Mouse (Mus musculus) heart, embryonic 15.5 days (tissue): ENCODE results near the gene Adrm1. TPM values are rescaled to one million over a fixed set of nuclear protein-coding genes. Genes with fewer than 3 reads are reported as not detected.

ENCODE experiments used
- ATAC-seq: fragments of 200-750 bp; cut with Nextera tagmentation; replicated peaks from 2 replicates; pipeline ENCODE4 v1.8.0; 2017; ENCODE audit warnings: low read depth, moderate TSS enrichment; ENCODE audit not compliant: insufficient number of reproducible peaks, insufficient read depth, low FRiP score
- H3K27ac ChIP-seq: fragments of 300-500 bp; sonication (generic); 2 replicates; pipeline ENCODE4 v1.5.1; 2015; ENCODE audit warnings: mild to moderate bottlenecking, inconsistent platforms
- H3K27me3 ChIP-seq: fragments of 300-500 bp; sonication (generic); 2 replicates; pipeline ENCODE4 v1.6.1; 2015; ENCODE audit warnings: inconsistent platforms
- H3K36me3 ChIP-seq: fragments of 300-500 bp; sonication (generic); 2 replicates; pipeline ENCODE4 v1.6.1; 2015; ENCODE audit warnings: mild to moderate bottlenecking, inconsistent platforms
- H3K4me1 ChIP-seq: fragments of 300-500 bp; sonication (generic); replicated peaks from 2 replicates; pipeline ENCODE4 v1.6.1; 2015; ENCODE audit warnings: inconsistent platforms
- H3K4me2 ChIP-seq: fragments of 300-500 bp; sonication (generic); 2 replicates; pipeline ENCODE4 v1.6.1; 2015; ENCODE audit warnings: inconsistent platforms, mild to moderate bottlenecking, moderate library complexity
- H3K4me3 ChIP-seq: fragments of 300-500 bp; sonication (generic); 2 replicates; pipeline ENCODE4 v1.5.1; 2015; ENCODE audit warnings: mild to moderate bottlenecking, inconsistent platforms
- H3K9ac ChIP-seq: fragments of 300-500 bp; sonication (generic); 2 replicates; pipeline ENCODE4 v1.6.1; 2015; ENCODE audit warnings: mild to moderate bottlenecking, inconsistent platforms
- H3K9me3 ChIP-seq: fragments of 300-500 bp; sonication (generic); replicated peaks from 2 replicates; pipeline ENCODE4 v1.6.1; 2016; ENCODE audit warnings: inconsistent platforms
- WGBS: fragments of 180-500 bp; shearing (Covaris S2); methylation state at CpG from one replicate; pipeline ENCODE4 v1.1.7; 2015; ENCODE audit warnings: mixed read lengths; 5-methylcytosine and 5-hydroxymethylcytosine counted together
- polyA plus RNA-seq: library from polyadenylated mRNA; unstranded; fragments of >200 nt; fragmentation: Nextera tagmentation; extraction: Ambion mirVana; gene quantifications from 2 replicates; pipeline ENCODE4 v1.2.1, GENCODE M21; 2015

Adrm1 gene
- polyA plus RNA-seq, 1 experiment from 2014 or later: 123 TPM

- no peak overlapping the region for H3K4me3 ChIP-seq
- H3K36me3 ChIP-seq: peaks cover 45% of the 10 kb centered on the region
- no peak overlapping the region for H3K4me2 ChIP-seq
- H3K9me3 ChIP-seq: no peaks in the 10 kb centered on the region
- no peaks in the 10 kb centered on the region for H3K27me3 ChIP-seq
- WGBS: 80% methylated on average over 6 of the region's 6 CpGs
- H3K9ac ChIP-seq: no peak overlapping the region
- no peak overlapping the region for H3K27ac ChIP-seq
- H3K4me1 ChIP-seq: no peaks in the 10 kb centered on the region
- no peak for ATAC-seq
These were observed 13.4 kb downstream of the Adrm1 start for GRCm38 (mm10) chr2:180184752-180185109.

GRCm38 (mm10) chr2:180185686-180186085 lies 14.4 kb downstream of the Adrm1 start:
- Histone ChIP-seq H3K36me3 (peaks cover 44% of the 10 kb centered on the region), H3K27me3 (no peaks in the 10 kb centered on the region)

GRCm38 (mm10) chr2:180187362-180187761 lies 16.1 kb downstream of the Adrm1 start:
- Histone ChIP-seq H3K4me3 (no peak overlapping the region), H3K9ac (no peak overlapping the region), H3K27me3 (no peaks in the 10 kb centered on the region), H3K9me3 (no peaks in the 10 kb centered on the region), H3K27ac (no peak overlapping the region), H3K4me2 (no peak overlapping the region), H3K4me1 (no peaks in the 10 kb centered on the region), H3K36me3 (peaks cover 34% of the 10 kb centered on the region)
- ATAC-seq: no peak
- 88% methylated on average over 11 of the region's 11 CpGs for WGBS

More at GRCm38 (mm10) chr2:180185686-180186085, 14.4 kb downstream of the Adrm1 start:
- ATAC-seq: no peak
- WGBS: 95% methylated on average over 14 of the region's 14 CpGs
- no peak overlapping the region for H3K9ac ChIP-seq
- no peak overlapping the region for H3K4me2 ChIP-seq
- no peaks in the 10 kb centered on the region for H3K4me1 ChIP-seq
- no peak overlapping the region for H3K4me3 ChIP-seq
- no peaks in the 10 kb centered on the region for H3K9me3 ChIP-seq
- no peak overlapping the region for H3K27ac ChIP-seq

GRCm38 (mm10) chr2:180196610-180197322 lies 25.5 kb downstream of the Adrm1 start:
- no peaks in the 10 kb centered on the region for H3K4me1 ChIP-seq
- no peak overlapping the region for H3K9ac ChIP-seq
- no peaks in the 10 kb centered on the region for H3K27me3 ChIP-seq
- peaks cover 35% of the 10 kb centered on the region for H3K36me3 ChIP-seq
- H3K4me3 ChIP-seq: no peak overlapping the region
- H3K9me3 ChIP-seq: no peaks in the 10 kb centered on the region
- H3K4me2 ChIP-seq: no peak overlapping the region
- WGBS: 67% methylated on average over 8 of the region's 12 CpGs
- H3K27ac ChIP-seq: no peak overlapping the region
- no peak for ATAC-seq

- Histone ChIP-seq H3K27me3 (no peaks in the 10 kb centered on the region), H3K36me3 (peaks cover 39% of the 10 kb centered on the region), H3K9me3 (no peaks in the 10 kb centered on the region), H3K4me1 (no peaks in the 10 kb centered on the region), H3K4me2 (no peak overlapping the region), H3K4me3 (no peak overlapping the region), H3K27ac (no peak overlapping the region), H3K9ac (no peak overlapping the region)
- no peak for ATAC-seq
- 80% methylated on average over 10 of the region's 10 CpGs for WGBS
These were observed 26.2 kb downstream of the Adrm1 start for GRCm38 (mm10) chr2:180197323-180198037.

- H3K9me3 ChIP-seq: no peaks in the 10 kb centered on the region
- H3K9ac ChIP-seq: no peak overlapping the region
- H3K4me2 ChIP-seq: no peak overlapping the region
- peaks cover 34% of the 10 kb centered on the region for H3K36me3 ChIP-seq
- WGBS: 90% methylated on average over 10 of the region's 10 CpGs
- H3K4me1 ChIP-seq: no peaks in the 10 kb centered on the region
- H3K27ac ChIP-seq: no peak overlapping the region
- no peaks in the 10 kb centered on the region for H3K27me3 ChIP-seq
- no peak for ATAC-seq
- H3K4me3 ChIP-seq: no peak overlapping the region
These were observed 27.5 kb downstream of the Adrm1 start for GRCm38 (mm10) chr2:180198782-180199181.

GRCm38 (mm10) chr2:180200681-180201080 lies 29.4 kb downstream of the Adrm1 start:
- no peak for ATAC-seq
- no peak overlapping the region for H3K4me3 ChIP-seq
- WGBS: 74% methylated on average over 11 of the region's 11 CpGs
- H3K9me3 ChIP-seq: no peaks in the 10 kb centered on the region
- no peak overlapping the region for H3K4me2 ChIP-seq
- no peak overlapping the region for H3K9ac ChIP-seq
- no peaks in the 10 kb centered on the region; the same call in 1 of the 2 replicates for H3K4me1 ChIP-seq
- no peaks in the 10 kb centered on the region for H3K27me3 ChIP-seq
- H3K36me3 ChIP-seq: peaks cover 20% of the 10 kb centered on the region
- H3K27ac ChIP-seq: no peak overlapping the region

GRCm38 (mm10) chr2:180201303-180201702 lies 30.0 kb downstream of the Adrm1 start:
- Histone ChIP-seq H3K36me3 (peaks cover 14% of the 10 kb centered on the region; the same call in 1 of the 2 replicates), H3K9ac (no peak overlapping the region), H3K9me3 (no peaks in the 10 kb centered on the region), H3K4me3 (no peak overlapping the region), H3K4me2 (no peak overlapping the region), H3K27me3 (no peaks in the 10 kb centered on the region), H3K27ac (no peak overlapping the region), H3K4me1 (no peaks in the 10 kb centered on the region; the same call in 1 of the 2 replicates)
- 77% methylated on average over 9 of the region's 9 CpGs for WGBS
- no peak for ATAC-seq

GRCm38 (mm10) chr2:180202263-180202662 lies 31.0 kb downstream of the Adrm1 start:
- no peaks in the 10 kb centered on the region; the same call in 1 of the 2 replicates for H3K4me1 ChIP-seq
- H3K9me3 ChIP-seq: no peaks in the 10 kb centered on the region
- H3K4me2 ChIP-seq: no peak overlapping the region
- H3K36me3 ChIP-seq: peaks cover 14% of the 10 kb centered on the region; the same call in 1 of the 2 replicates
- WGBS: 89% methylated on average over 14 of the region's 14 CpGs
- H3K4me3 ChIP-seq: no peak overlapping the region
- no peak for ATAC-seq
- H3K27ac ChIP-seq: no peak overlapping the region
- H3K27me3 ChIP-seq: no peaks in the 10 kb centered on the region
- H3K9ac ChIP-seq: no peak overlapping the region

GRCm38 (mm10) chr2:180202805-180203204 lies 31.5 kb downstream of the Adrm1 start:
- H3K27me3 ChIP-seq: no peaks in the 10 kb centered on the region
- H3K9me3 ChIP-seq: no peaks in the 10 kb centered on the region
- no peak for ATAC-seq
- peaks cover 12% of the 10 kb centered on the region; the same call in 1 of the 2 replicates for H3K36me3 ChIP-seq
- peaks cover 3% of the 10 kb centered on the region for H3K4me1 ChIP-seq
- no peak overlapping the region for H3K4me3 ChIP-seq
- no peak overlapping the region for H3K4me2 ChIP-seq
- H3K9ac ChIP-seq: no peak overlapping the region
- WGBS: 63% methylated on average over 10 of the region's 10 CpGs
- H3K27ac ChIP-seq: no peak overlapping the region

- Histone ChIP-seq H3K4me1 (peaks cover 8% of the 10 kb centered on the region), H3K9ac (no peak overlapping the region), H3K9me3 (no peaks in the 10 kb centered on the region), H3K27me3 (no peaks in the 10 kb centered on the region), H3K4me2 (no peak overlapping the region), H3K36me3 (peaks cover 4% of the 10 kb centered on the region; the same call in 1 of the 2 replicates), H3K27ac (no peak overlapping the region), H3K4me3 (no peak overlapping the region)
- 48% methylated on average over 9 of the region's 9 CpGs for WGBS
- ATAC-seq: no peak
These were observed 33.2 kb downstream of the Adrm1 start for GRCm38 (mm10) chr2:180204501-180204900.
